Mouse (Mus musculus): Measurements from ENCODE around the gene Tapbp.

Gene Tapbp

GRCm38 (mm10) chr17:33920282-33921097 lies 4.8 kb downstream of the Tapbp start:
- DNase-seq (ENCODE audit: low spot score in 2 of 2): peak; percentile 82 to 85

GRCm38 (mm10) chr17:33921361-33921760 lies 5.7 kb downstream of the Tapbp start:
- no peak for DNase-seq (ENCODE audit: low spot score in 2 of 2)

GRCm38 (mm10) chr17:33924577-33925283 lies 9.0 kb downstream of the Tapbp start:
- no peak for DNase-seq (ENCODE audit: low spot score in 2 of 2)

- no peak for DNase-seq (ENCODE audit: low spot score in 2 of 2)
Observed at GRCm38 (mm10) chr17:33925406-33926116, 9.9 kb downstream of the Tapbp start.

- DNase-seq (ENCODE audit: low spot score in 2 of 2): no peak
Observed at GRCm38 (mm10) chr17:33926207-33926932, 10.7 kb downstream of the Tapbp start.

GRCm38 (mm10) chr17:33928251-33928947 lies 12.7 kb downstream of the Tapbp start:
- no peak for DNase-seq (ENCODE audit: low spot score in 2 of 2)

GRCm38 (mm10) chr17:33929371-33930279 lies 13.9 kb downstream of the Tapbp start, which contains the start of gene Rgl2:
Gene Rgl2, plus strand, starts transcription at chr17:33929543.
- peak; percentile 88 to 90 for DNase-seq (ENCODE audit: low spot score in 2 of 2)

- peak; percentile 76 to 80 for DNase-seq (ENCODE audit: low spot score in 2 of 2)
Observed at GRCm38 (mm10) chr17:33930280-33931158, 14.8 kb downstream of the Tapbp start.

- no peak for DNase-seq (ENCODE audit: low spot score in 2 of 2)
Observed at GRCm38 (mm10) chr17:33931159-33931866, 15.6 kb downstream of the Tapbp start.

GRCm38 (mm10) chr17:33931947-33932346 lies 16.2 kb downstream of the Tapbp start:
- DNase-seq (ENCODE audit: low spot score in 2 of 2): no peak

GRCm38 (mm10) chr17:33932448-33932847 lies 16.7 kb downstream of the Tapbp start:
- DNase-seq (ENCODE audit: low spot score in 2 of 2): no peak

GRCm38 (mm10) chr17:33932970-33933369 lies 17.3 kb downstream of the Tapbp start:
- DNase-seq (ENCODE audit: low spot score in 2 of 2): no peak

GRCm38 (mm10) chr17:33935422-33936055 lies 19.8 kb downstream of the Tapbp start:
- no peak for DNase-seq (ENCODE audit: low spot score in 2 of 2)

GRCm38 (mm10) chr17:33936993-33937392 lies 21.3 kb downstream of the Tapbp start:
- no peak for DNase-seq (ENCODE audit: low spot score in 2 of 2)

- no peak for DNase-seq (ENCODE audit: low spot score in 2 of 2)
Observed at GRCm38 (mm10) chr17:33938783-33939182, 23.1 kb downstream of the Tapbp start.

GRCm38 (mm10) chr17:33940206-33940805 lies 24.6 kb downstream of the Tapbp start, which contains the start of the genes Pfdn6 and Wdr46:
Gene Pfdn6, minus strand, starts transcription at chr17:33940343.
Gene Wdr46, plus strand, starts transcription at chr17:33940660.
- peak; percentile 79 to 84 for DNase-seq (ENCODE audit: low spot score in 2 of 2)

GRCm38 (mm10) chr17:33940981-33941380 lies 25.3 kb downstream of the Tapbp start:
- no peak for DNase-seq (ENCODE audit: low spot score in 2 of 2)

Data from urinary bladder, postnatal 36 days (tissue).